Mouse (Mus musculus): ENCODE measurements around the gene Itsn1. TPM values are rescaled to one million over a fixed set of nuclear protein-coding genes. Genes with fewer than 3 reads are reported as not detected.
A peak's percentile ranks its signal among the peaks of the same experiment; 100 is the strongest.

The Itsn1 gene
- polyA plus RNA-seq, 1 experiment from 2014 or later: 9.7 TPM

DNA sequence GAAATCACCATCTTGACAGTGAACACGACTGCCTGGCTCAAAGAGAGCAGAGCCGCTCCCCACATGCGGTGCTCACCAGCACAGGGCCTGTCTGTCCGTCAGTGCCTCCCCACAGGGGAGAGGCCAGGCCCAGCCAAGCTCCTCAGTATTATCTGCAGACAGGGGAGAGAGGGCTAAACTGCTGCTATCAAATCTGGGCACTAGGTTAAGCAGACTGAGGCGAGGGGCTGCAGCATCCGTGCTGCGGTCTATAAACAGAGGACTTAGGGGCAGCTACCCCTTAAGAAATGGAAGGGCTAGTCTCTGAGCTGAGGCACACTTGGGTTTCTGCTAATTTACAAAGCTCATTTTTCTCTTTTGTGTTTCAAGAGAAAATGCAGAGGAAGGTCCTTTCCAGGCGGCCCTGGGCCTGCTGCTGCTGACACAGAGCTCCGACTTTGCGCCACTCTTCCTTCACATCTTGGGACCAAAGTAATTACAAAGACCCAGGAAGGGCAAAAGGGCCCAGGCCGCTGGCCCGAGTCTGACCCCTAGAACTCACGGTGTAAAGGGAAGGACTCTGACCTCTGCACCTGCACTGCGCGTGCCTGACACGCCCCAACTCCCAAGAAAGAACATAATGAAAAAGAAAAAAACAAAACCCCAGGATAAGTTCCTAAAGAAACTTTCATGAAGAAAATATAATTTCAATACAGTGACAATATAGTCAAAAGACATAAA, 199.0 kb downstream of the Itsn1 start:
- WGBS: 89% methylated on average over 16 of the region's 16 CpGs
- Histone ChIP-seq H3K9ac (replicated peaks; ENCODE audit: low read depth) (no peak overlapping the region), H3K27me3 (replicated peaks; ENCODE audit: insufficient read depth, low read length) (no peaks in the 10 kb centered on the region), H3K4me1 (ENCODE audit: insufficient read depth, low read depth, low read length) (peaks cover 8% of the 10 kb centered on the region; the same call in 1 of the 2 replicates), H3K9me3 (ENCODE audit: low read length) (no peaks in the 10 kb centered on the region), H3K36me3 (ENCODE audit: insufficient read depth, low read length) (peaks cover 40% of the 10 kb centered on the region), H3K27ac (ENCODE audit: low read length) (no peak overlapping the region), H3K4me3 (ENCODE audit: low read depth, low read length) (no peak overlapping the region), H3K4me2 (replicated peaks; ENCODE audit: low read depth, low read length) (no peak overlapping the region)
- no peak for DNase-seq (ENCODE audit: low spot score)
- TF ChIP-seq CTCF (IDR thresholded peaks at IDR 0.05) (no peak), EP300 (IDR thresholded peaks at IDR 0.05) (no peak)
- no peak for ATAC-seq

DNA sequence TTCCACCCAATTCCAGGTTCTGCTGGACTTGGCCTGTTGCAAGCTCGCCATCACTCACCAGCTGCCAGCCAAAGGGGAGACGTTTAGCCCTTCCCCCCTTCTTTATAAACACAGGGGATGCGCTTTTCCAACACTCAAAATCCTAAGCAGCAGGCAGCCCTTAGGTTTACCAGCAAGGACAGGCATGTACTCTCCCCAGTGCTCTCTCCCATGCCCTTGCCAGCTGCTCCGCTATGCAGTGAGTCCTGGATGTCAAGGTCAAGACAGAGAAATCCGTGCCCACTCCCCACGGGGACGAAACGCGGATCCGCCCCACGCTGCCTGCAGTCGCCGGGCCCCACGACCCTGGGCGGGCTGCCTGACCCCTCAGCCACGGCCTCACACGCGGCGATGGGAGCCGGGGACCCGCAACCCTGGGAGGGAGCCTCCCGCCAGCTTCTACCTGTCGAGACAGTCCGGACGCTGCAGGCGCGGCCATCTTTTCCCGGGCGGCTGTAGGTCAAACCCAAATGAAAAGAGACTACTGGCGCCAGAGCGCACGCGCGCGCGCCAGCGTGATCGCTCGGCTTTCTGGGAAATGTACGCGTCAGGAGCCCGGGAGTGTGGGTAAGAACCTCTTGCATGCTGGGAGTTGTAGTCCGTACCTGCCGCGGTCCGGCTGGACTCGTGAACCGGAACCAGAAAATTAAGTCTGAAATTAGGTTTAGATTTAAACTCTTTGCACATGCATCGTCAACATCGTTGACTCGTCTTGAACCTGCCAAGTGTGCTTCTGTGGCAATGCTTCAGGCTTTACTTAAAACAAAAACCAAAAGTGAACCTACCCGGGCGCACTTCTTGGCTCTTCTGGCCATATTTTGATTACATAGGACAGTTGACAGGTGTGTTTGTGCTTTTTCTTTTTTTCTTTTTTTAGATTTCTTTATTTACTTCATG, 202.3 kb downstream of the Itsn1 start:
- Histone ChIP-seq H3K4me1 (ENCODE audit: insufficient read depth, low read depth, low read length) (peaks cover 8% of the 10 kb centered on the region; the same call in 1 of the 2 replicates), H3K27me3 (replicated peaks; ENCODE audit: insufficient read depth, low read length) (no peaks in the 10 kb centered on the region), H3K4me2 (replicated peaks; ENCODE audit: low read depth, low read length) (peak overlapping the region; percentile 79), H3K9me3 (ENCODE audit: low read length) (no peaks in the 10 kb centered on the region), H3K27ac (ENCODE audit: low read length) (peak overlapping the region; percentile 62), H3K4me3 (ENCODE audit: low read depth, low read length) (peak overlapping the region; percentile 91), H3K9ac (replicated peaks; ENCODE audit: low read depth) (peak overlapping the region; percentile 92), H3K36me3 (ENCODE audit: insufficient read depth, low read length) (peaks cover 12% of the 10 kb centered on the region; the same call in 1 of the 2 replicates)
- TF ChIP-seq CTCF (IDR thresholded peaks at IDR 0.05) (no peak), EP300 (IDR thresholded peaks at IDR 0.05) (peak; percentile 54; the same call in 1 of the 2 replicates)
- ATAC-seq: peak; percentile 98
- WGBS: under 1% methylated on average over 53 of the region's 53 CpGs
- DNase-seq (ENCODE audit: low spot score): peak; percentile 98

DNA sequence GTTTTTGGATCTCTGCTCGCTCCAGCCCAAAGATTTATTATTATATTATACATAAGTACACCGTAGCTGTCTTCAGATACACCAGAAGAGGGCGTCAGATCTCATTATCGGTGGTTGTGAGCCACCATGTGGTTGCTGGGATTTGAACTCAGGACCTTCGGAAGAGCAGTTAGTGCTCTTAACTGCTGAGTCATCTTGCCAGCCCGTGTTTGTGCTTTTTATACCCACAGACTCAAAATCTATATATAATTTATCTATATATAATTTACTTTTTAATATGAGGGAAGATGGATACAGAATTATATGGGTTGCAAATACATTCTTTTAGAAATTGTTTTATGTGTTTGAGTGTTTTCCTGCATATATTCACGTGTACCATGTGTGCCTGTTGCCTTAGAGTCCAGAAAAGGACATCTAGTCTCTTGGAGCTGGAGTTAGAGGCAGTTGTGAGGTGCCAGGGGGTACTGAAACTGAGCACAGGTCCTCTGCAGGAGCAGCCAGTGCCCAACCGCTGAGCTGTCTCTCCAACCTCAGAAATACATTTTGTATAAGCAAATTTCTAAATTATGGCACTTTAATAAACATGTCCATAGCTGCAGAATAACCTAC, 203.1 kb downstream of the Itsn1 start:
- ATAC-seq (peak; percentile 12), DNase-seq (ENCODE audit: low spot score) (no peak)
- H3K9me3 ChIP-seq (ENCODE audit: low read length): no peaks in the 10 kb centered on the region
- 49% methylated on average over 8 of the region's 8 CpGs for WGBS
- peaks cover 8% of the 10 kb centered on the region; the same call in 1 of the 2 replicates for H3K4me1 ChIP-seq (ENCODE audit: insufficient read depth, low read depth, low read length)
- H3K9ac ChIP-seq (replicated peaks; ENCODE audit: low read depth): no peak overlapping the region
- no peaks in the 10 kb centered on the region for H3K27me3 ChIP-seq (replicated peaks; ENCODE audit: insufficient read depth, low read length)
- H3K36me3 ChIP-seq (ENCODE audit: insufficient read depth, low read length): peaks cover 8% of the 10 kb centered on the region; the same call in 1 of the 2 replicates
- peak overlapping the region; percentile 91; the same call in 1 of the 2 replicates for H3K4me3 ChIP-seq (ENCODE audit: low read depth, low read length)
- TF ChIP-seq CTCF (IDR thresholded peaks at IDR 0.05) (no peak; the same call in 1 of the 2 replicates), EP300 (IDR thresholded peaks at IDR 0.05) (no peak)
- no peak overlapping the region for H3K27ac ChIP-seq (ENCODE audit: low read length)
- peak overlapping the region; percentile 40 for H3K4me2 ChIP-seq (replicated peaks; ENCODE audit: low read depth, low read length)

DNA sequence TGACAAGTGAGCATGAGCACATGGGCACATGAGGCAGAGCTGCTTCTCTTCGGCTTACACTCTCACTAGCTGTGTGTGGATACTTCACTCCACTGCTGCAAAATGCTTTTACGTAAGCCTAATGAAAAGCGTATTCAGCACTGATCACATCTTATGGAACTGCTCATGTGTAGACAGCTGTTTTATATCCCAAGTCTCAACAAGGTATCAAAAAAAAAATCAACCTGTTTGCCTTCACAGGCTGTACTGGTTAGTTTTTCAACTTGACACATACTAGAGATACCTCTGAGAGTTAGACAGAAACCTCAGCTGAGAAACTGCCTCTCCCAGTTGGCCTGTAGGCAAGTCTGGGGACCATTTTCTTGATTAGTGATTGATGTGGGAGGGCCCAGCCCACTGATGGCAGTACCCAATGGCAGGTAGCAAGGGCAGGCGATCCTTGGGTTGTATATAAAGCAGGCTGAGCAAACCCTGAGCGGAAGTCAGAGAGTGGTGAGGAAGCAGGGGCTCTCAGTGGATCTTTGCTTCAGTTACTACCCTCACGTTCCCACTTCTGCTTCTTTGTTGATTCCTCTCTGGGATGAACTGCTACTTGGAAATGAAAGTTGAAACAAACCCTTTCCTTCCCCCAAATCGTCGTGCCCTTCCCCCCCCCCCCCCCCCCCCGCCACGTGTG, 203.9 kb downstream of the Itsn1 start:
- Histone ChIP-seq H3K9ac (replicated peaks; ENCODE audit: low read depth) (no peak overlapping the region), H3K36me3 (ENCODE audit: insufficient read depth, low read length) (peaks cover 4% of the 10 kb centered on the region; the same call in 1 of the 2 replicates), H3K4me3 (ENCODE audit: low read depth, low read length) (no peak overlapping the region), H3K4me2 (replicated peaks; ENCODE audit: low read depth, low read length) (no peak overlapping the region), H3K9me3 (ENCODE audit: low read length) (no peaks in the 10 kb centered on the region), H3K4me1 (ENCODE audit: insufficient read depth, low read depth, low read length) (peaks cover 8% of the 10 kb centered on the region; the same call in 1 of the 2 replicates), H3K27me3 (replicated peaks; ENCODE audit: insufficient read depth, low read length) (no peaks in the 10 kb centered on the region), H3K27ac (ENCODE audit: low read length) (no peak overlapping the region)
- ATAC-seq (no peak), DNase-seq (ENCODE audit: low spot score) (no peak)
- TF ChIP-seq EP300 (IDR thresholded peaks at IDR 0.05) (no peak), CTCF (IDR thresholded peaks at IDR 0.05) (no peak)
- WGBS: 50% methylated on average over 9 of the region's 10 CpGs

DNA sequence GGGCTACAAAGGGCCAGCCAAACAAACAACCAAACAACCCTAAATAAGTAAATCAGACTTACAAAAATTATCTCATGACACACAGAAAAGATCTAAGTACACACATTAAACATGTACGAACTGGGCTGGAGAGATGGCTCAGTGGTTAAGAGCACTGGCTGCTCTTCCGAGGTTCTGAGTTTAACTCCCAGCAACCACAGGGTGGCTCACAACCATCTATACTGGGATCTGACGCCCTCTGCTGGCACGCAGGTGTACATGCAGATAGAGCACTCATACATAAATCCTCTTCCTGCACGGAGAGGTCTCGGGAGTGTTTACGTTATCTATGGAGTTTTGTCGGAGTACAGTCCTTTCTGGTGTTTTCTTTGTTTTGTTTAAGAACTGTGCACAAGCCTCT, 206.0 kb downstream of the Itsn1 start:
- H3K4me2 ChIP-seq (replicated peaks; ENCODE audit: low read depth, low read length): no peak overlapping the region
- peak; percentile 52 for DNase-seq (ENCODE audit: low spot score)
- no peak overlapping the region for H3K27ac ChIP-seq (ENCODE audit: low read length)

More for the DNA sequence above, 206.0 kb downstream of the Itsn1 start:
- ATAC-seq: no peak
- H3K9ac ChIP-seq (replicated peaks; ENCODE audit: low read depth): no peak overlapping the region
- no peaks in the 10 kb centered on the region for H3K9me3 ChIP-seq (ENCODE audit: low read length)
- no peak overlapping the region for H3K4me3 ChIP-seq (ENCODE audit: low read depth, low read length)
- WGBS: 30% methylated on average over 8 of the region's 8 CpGs
- no peaks in the 10 kb centered on the region for H3K36me3 ChIP-seq (ENCODE audit: insufficient read depth, low read length)
- peaks cover 8% of the 10 kb centered on the region; the same call in 1 of the 2 replicates for H3K4me1 ChIP-seq (ENCODE audit: insufficient read depth, low read depth, low read length)
- H3K27me3 ChIP-seq (replicated peaks; ENCODE audit: insufficient read depth, low read length): 0 out of 2 replicates have a peak, but pooled peaks cover 1% of the 10 kb centered on the region
- TF ChIP-seq CTCF (IDR thresholded peaks at IDR 0.05) (peak; percentile 87), EP300 (IDR thresholded peaks at IDR 0.05) (no peak)
